Mouse (Mus musculus) bone marrow, adult 2 months (tissue): ENCODE data around the gene Rnf180. TPM values are rescaled to one million over a fixed set of nuclear protein-coding genes. Genes with fewer than 3 reads are reported as not detected.

Source experiments
- H3K27ac ChIP-seq: fragments of 200-500 bp; 2 replicates; pipeline ENCODE4 v1.5.1; 2012; ENCODE audit warnings: low read depth, mild to moderate bottlenecking, control low read depth, inconsistent platforms, low read length; ENCODE audit not compliant: control insufficient read depth, poor library complexity, insufficient read depth
- H3K4me1 ChIP-seq: fragments of 200-500 bp; 2 replicates; pipeline ENCODE4 v1.6.1; 2011; ENCODE audit warnings: low read length; ENCODE audit not compliant: control insufficient read depth, insufficient read depth
- H3K4me3 ChIP-seq: fragments of 200-500 bp; replicated peaks from 2 replicates; pipeline ENCODE3; 2011; ENCODE audit warnings: mild to moderate bottlenecking, low read depth, low read length, control low read depth; ENCODE audit not compliant: control insufficient read depth
- CTCF ChIP-seq: fragments of 200-500 bp; IDR thresholded peaks from 2 replicates; pipeline ENCODE4 v1.5.1; 2011; ENCODE audit warnings: low read length, control low read depth; ENCODE audit not compliant: control insufficient read depth, insufficient read depth
- POLR2A ChIP-seq: fragments of 200-500 bp; IDR thresholded peaks from 2 replicates; pipeline ENCODE4 v1.6.1; 2011; ENCODE audit warnings: low read depth, mild to moderate bottlenecking, control low read depth, low read length, borderline replicate concordance; ENCODE audit not compliant: control insufficient read depth
- WGBS: fragments of 180-500 bp; shearing (Covaris S2); methylation state at CpG from one replicate; pipeline ENCODE4 v1.1.7; 2018; 5-methylcytosine and 5-hydroxymethylcytosine counted together
- polyA plus RNA-seq: library from polyadenylated mRNA; stranded (reverse); fragments of >200 nt; gene quantifications from 2 replicates; pipeline ENCODE4 v1.2.4, GENCODE M21; 2011; ENCODE audit warnings: low replicate concordance; ENCODE audit not compliant: missing spikeins, insufficient read depth, insufficient read length

Gene Rnf180
- polyA plus RNA-seq, 1 experiment: 5.2 TPM

DNA sequence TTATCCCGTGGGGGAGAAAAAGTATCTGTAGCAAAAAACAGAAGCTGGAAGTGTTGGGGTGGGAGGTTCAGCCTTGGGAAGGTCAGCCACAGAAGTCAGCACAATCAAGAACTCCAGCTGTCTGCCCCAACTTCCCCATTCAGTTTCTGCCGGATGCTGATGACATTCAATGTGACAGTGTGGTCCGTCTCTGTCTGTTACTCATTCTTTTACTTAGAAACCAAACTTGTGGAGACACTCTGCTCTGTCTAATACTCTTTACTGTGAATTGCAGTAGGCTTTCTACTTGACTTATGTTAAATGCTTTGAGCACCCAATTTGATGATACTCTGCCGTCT lies 5.4 kb upstream of the Rnf180 start:
- TF ChIP-seq CTCF: no peak
- H3K27ac ChIP-seq: no peak overlapping the region
- WGBS: 7% methylated on average over 4 of the region's 4 CpGs
- no peak overlapping the region for H3K4me3 ChIP-seq
- H3K4me1 ChIP-seq: no peaks in the 10 kb centered on the region

DNA sequence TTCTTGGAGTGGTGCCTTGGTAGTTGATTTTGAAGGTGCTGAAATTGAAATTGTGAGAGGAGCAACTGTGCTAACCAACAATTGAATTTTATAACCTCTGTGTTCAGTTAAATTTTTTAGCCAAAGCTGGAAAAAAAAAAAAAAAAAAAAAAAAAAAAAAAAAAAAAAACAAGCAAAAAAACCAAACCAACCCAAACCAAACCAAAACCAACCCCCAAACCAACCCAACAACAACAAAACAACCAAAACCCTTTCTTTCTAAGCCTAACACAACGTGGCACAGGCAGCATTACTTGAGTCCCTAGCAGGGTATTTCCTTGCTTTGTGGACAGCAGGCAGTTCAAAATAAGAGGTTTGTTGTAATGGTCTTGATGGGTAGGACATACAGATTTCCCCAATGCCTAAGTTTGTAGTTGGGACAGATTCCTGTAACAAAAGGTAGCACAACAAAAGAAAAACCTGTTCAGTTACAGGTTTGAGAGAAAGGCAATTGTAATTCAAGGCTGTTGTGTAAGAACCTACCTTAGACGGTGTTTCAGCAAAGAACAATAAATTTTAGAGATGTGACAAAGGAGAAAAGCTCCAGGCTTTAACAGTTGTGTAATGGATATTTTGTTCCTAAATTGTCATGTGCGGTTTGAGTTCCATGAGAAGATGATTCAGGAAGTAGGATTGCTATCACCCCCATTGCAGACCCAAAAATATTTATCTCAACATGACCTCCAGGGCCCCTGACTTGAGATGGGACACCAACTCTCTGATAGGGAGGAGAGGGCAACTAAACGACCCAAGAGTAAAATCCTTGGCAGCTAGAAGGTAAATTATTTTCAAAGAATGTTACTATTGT lies 4.8 kb upstream of the Rnf180 start:
- Histone ChIP-seq H3K4me3 (no peak overlapping the region), H3K4me1 (no peaks in the 10 kb centered on the region), H3K27ac (no peak overlapping the region)
- WGBS: 8% methylated on average over 4 of the region's 4 CpGs
- TF ChIP-seq CTCF: no peak

DNA sequence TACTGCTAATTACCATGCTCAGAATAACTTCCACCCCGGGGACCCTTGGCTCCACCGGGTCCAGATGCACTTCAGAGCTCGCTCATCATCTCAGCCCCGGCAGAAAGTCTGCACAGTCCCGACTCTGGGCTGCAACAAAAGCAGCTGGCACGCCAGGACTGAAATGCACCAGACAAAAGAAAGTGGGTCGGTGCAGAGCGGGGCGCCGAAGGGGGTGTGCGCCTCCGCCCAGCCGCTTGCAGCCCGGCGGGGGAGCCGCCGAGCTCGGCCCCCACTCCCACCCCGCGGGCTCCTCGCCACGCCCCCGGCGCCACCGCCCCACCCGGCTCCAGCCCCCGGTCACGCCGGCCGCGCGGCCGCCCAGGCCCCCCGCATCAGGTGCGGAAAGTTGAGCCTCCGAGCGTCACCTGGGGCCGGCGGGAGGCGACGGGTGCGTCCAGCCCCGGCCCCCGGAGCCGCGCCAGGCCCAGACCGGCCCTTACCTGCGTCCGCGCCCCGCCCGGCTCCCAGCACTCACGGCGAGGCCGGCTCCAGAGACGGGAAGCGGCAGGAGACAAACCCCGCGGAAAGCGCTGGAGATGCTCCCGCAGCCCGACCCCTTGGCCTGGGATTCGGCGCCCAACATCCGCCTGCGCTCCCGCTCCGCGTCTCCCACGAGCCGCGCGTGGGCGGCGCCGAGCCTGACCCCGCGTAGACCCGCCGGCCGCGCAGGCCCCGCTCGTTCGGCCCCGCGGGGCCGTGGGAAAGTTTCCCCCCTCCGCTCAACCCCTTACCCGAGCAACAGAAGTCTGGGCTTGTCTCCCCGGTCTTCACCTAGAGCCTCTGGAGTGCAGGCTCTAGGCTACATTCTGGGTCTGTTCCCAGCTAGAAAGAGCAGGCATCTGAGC lies 591 bp downstream of the Rnf180 start:
- peak overlapping the region; percentile 43 for H3K4me3 ChIP-seq
- TF ChIP-seq POLR2A (no peak), CTCF (no peak)
- H3K27ac ChIP-seq: no peak overlapping the region
- H3K4me1 ChIP-seq: no peaks in the 10 kb centered on the region
- WGBS: 1% methylated on average over 89 of the region's 91 CpGs

GRCm38 (mm10) chr13:105291816-105292215 lies 2.8 kb downstream of the Rnf180 start:
- no peak for TF ChIP-seq POLR2A
- TF ChIP-seq CTCF: no peak
- H3K27ac ChIP-seq: no peak overlapping the region; the same call in 1 of the 2 replicates

DNA sequence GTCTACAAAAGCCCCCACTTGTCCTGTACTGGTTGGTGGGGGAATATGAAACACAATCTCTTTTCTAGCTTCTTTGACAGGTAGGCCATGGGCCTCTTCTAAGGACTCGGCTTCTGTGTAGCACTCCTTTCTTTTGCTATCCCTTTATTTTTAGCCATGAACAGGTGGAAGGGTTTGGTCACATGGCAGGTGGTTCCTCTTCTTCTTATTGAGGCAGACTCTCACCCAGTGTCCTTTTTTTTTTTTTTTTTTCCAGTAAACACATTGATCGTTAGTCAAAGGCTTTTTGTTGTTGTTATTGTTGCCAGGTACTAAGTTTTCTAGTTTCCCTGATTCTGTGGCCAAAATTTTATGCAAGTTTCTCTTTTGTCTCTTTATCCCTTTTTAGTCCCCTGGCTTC lies 4.0 kb downstream of the Rnf180 start:
- WGBS: 55% methylated on average over 2 of the region's 2 CpGs
- Histone ChIP-seq H3K4me3 (no peak overlapping the region), H3K27ac (no peak overlapping the region), H3K4me1 (no peaks in the 10 kb centered on the region)
- TF ChIP-seq POLR2A: no peak
- no peak for TF ChIP-seq CTCF

More at GRCm38 (mm10) chr13:105291816-105292215, 2.8 kb downstream of the Rnf180 start:
- no peak overlapping the region for H3K4me3 ChIP-seq
- no peaks in the 10 kb centered on the region for H3K4me1 ChIP-seq
- 2% methylated on average over 4 of the region's 4 CpGs for WGBS

- WGBS: 69% methylated on average over 5 of the region's 5 CpGs
- TF ChIP-seq CTCF (no peak), POLR2A (no peak)
- H3K27ac ChIP-seq: no peak overlapping the region
- no peak overlapping the region for H3K4me3 ChIP-seq
- no peaks in the 10 kb centered on the region for H3K4me1 ChIP-seq
Measured at GRCm38 (mm10) chr13:105290021-105290420, 4.6 kb downstream of the Rnf180 start.

GRCm38 (mm10) chr13:105279397-105280018 lies 15.1 kb downstream of the Rnf180 start:
- WGBS: 53% methylated on average over 8 of the region's 8 CpGs
- H3K4me1 ChIP-seq: no peaks in the 10 kb centered on the region; the same call in 1 of the 2 replicates
- no peak overlapping the region for H3K4me3 ChIP-seq
- H3K27ac ChIP-seq: no peak overlapping the region
- TF ChIP-seq POLR2A: no peak
- TF ChIP-seq CTCF: no peak
